Mouse (Mus musculus) cortical plate, adult 2 months (tissue): ENCODE measurements around the gene Sepsecs.

Experiments used
- CTCF ChIP-seq: fragments of 200-500 bp; IDR thresholded peaks from 2 replicates; pipeline ENCODE4 v1.5.1; 2011; ENCODE audit warnings: mild to moderate bottlenecking, control low read depth, low read length; ENCODE audit not compliant: insufficient read depth; ENCODE audit errors: extremely low read depth
- POLR2A ChIP-seq: fragments of 200-500 bp; IDR thresholded peaks from 2 replicates; pipeline ENCODE4 v1.6.1; 2011; ENCODE audit warnings: mild to moderate bottlenecking, low read length, control low read depth; ENCODE audit not compliant: insufficient read depth; ENCODE audit errors: extremely low read depth

DNA sequence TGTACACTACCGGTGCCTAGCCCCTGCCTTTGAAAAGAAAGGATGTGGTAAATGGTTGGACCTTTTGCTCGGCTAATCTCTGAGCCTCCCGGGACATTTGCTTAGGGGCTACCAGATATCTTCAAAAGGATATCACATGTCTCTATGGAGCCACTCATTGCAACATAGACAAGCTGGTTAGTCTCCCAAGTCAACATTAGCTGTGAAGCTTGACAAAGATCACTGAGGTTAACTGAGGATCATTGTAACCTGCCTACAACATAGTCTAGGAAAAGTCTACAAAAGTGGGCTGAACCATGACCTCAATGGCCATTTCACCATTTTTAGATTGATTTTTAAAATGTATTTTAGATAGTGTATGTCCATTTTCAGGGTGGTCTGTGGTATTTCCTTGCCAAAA lies 1.2 kb upstream of the Sepsecs start:
- TF ChIP-seq CTCF, result no peak
- no peak for TF ChIP-seq POLR2A
